Mouse (Mus musculus): ENCODE data around the gene Folr1.
A peak's percentile ranks its signal among the peaks of the same experiment; 100 is the strongest.

The Folr1 gene

GRCm38 (mm10) chr7:101870629-101871028 is at the start of gene Folr1:
TSS of gene Folr1 (minus strand) at chr7:101870788.
- no peak for DNase-seq (ENCODE audit: low read depth, low spot score)

- no peak for DNase-seq (ENCODE audit: low read depth, low spot score)
These were observed 47.5 kb upstream of the Folr1 start for GRCm38 (mm10) chr7:101918071-101918470.

GRCm38 (mm10) chr7:101911982-101912381 is 41.4 kb upstream of the Folr1 start:
- DNase-seq (ENCODE audit: low read depth, low spot score): no peak

- DNase-seq (ENCODE audit: low read depth, low spot score): no peak
These were observed 39.5 kb upstream of the Folr1 start for GRCm38 (mm10) chr7:101910138-101910537.

GRCm38 (mm10) chr7:101908367-101908766 is 37.8 kb upstream of the Folr1 start:
- DNase-seq (ENCODE audit: low read depth, low spot score): no peak

GRCm38 (mm10) chr7:101906696-101907095 is 36.1 kb upstream of the Folr1 start:
- no peak for DNase-seq (ENCODE audit: low read depth, low spot score)

GRCm38 (mm10) chr7:101906287-101906681 is 35.7 kb upstream of the Folr1 start, which contains the start of gene Tomt:
TSS of gene Tomt (minus strand) at chr7:101906359.
- no peak for DNase-seq (ENCODE audit: low read depth, low spot score)

GRCm38 (mm10) chr7:101905561-101906286 is 35.1 kb upstream of the Folr1 start, which contains the start of gene Lamtor1:
TSS of gene Lamtor1 (plus strand) at chr7:101905904.
- DNase-seq (ENCODE audit: low read depth, low spot score): peak; percentile 97

GRCm38 (mm10) chr7:101902846-101903245 is 32.3 kb upstream of the Folr1 start:
- no peak for DNase-seq (ENCODE audit: low read depth, low spot score)

- DNase-seq (ENCODE audit: low read depth, low spot score): no peak
These were observed 31.4 kb upstream of the Folr1 start for GRCm38 (mm10) chr7:101901969-101902368.

GRCm38 (mm10) chr7:101900331-101901097 is 29.9 kb upstream of the Folr1 start:
- no peak for DNase-seq (ENCODE audit: low read depth, low spot score)

- DNase-seq (ENCODE audit: low read depth, low spot score): peak; percentile 98
These were observed 25.8 kb upstream of the Folr1 start for GRCm38 (mm10) chr7:101896104-101897066.

- DNase-seq (ENCODE audit: low read depth, low spot score): no peak
These were observed 25.1 kb upstream of the Folr1 start for GRCm38 (mm10) chr7:101895695-101896094.

GRCm38 (mm10) chr7:101888460-101888859 is 17.9 kb upstream of the Folr1 start:
- no peak for DNase-seq (ENCODE audit: low read depth, low spot score)

- DNase-seq (ENCODE audit: low read depth, low spot score): no peak
These were observed 15.7 kb upstream of the Folr1 start for GRCm38 (mm10) chr7:101886274-101886673.

- no peak for DNase-seq (ENCODE audit: low read depth, low spot score)
These were observed 13.6 kb upstream of the Folr1 start for GRCm38 (mm10) chr7:101884160-101884559.

GRCm38 (mm10) chr7:101882413-101883154 is 12.0 kb upstream of the Folr1 start:
- DNase-seq (ENCODE audit: low read depth, low spot score): no peak

- no peak for DNase-seq (ENCODE audit: low read depth, low spot score)
These were observed 10.3 kb upstream of the Folr1 start for GRCm38 (mm10) chr7:101880855-101881254.

GRCm38 (mm10) chr7:101875978-101876377 is 5.4 kb upstream of the Folr1 start:
- DNase-seq (ENCODE audit: low read depth, low spot score): no peak

GRCm38 (mm10) chr7:101871296-101871695 is 708 bp upstream of the Folr1 start:
- DNase-seq (ENCODE audit: low read depth, low spot score): no peak

GRCm38 (mm10) chr7:101869163-101869500 is 1.5 kb downstream of the Folr1 start:
- no peak for DNase-seq (ENCODE audit: low read depth, low spot score)
